Mouse (Mus musculus): ENCODE measurements at regions not wholly inside any gene's neighbourhood (a gene's known extent, or its start where the extent isn't known, plus 50 kb on each side); places are given as distances from the start of the nearest gene placed in this dataset.

- no peak for DNase-seq (ENCODE audit: low read depth, low spot score)
Observed at GRCm38 (mm10) chr7:133469106-133469505, 132.9 kb downstream of the Tex36 start.

GRCm38 (mm10) chr7:133468346-133468745 is 133.6 kb downstream of the Tex36 start:
- DNase-seq (ENCODE audit: low read depth, low spot score): no peak

- no peak for DNase-seq (ENCODE audit: low read depth, low spot score)
Observed at GRCm38 (mm10) chr7:133467579-133467978, 134.4 kb downstream of the Tex36 start.

- no peak for DNase-seq (ENCODE audit: low read depth, low spot score)
Observed at GRCm38 (mm10) chr7:133459306-133459705, 142.7 kb downstream of the Tex36 start.

DNA sequence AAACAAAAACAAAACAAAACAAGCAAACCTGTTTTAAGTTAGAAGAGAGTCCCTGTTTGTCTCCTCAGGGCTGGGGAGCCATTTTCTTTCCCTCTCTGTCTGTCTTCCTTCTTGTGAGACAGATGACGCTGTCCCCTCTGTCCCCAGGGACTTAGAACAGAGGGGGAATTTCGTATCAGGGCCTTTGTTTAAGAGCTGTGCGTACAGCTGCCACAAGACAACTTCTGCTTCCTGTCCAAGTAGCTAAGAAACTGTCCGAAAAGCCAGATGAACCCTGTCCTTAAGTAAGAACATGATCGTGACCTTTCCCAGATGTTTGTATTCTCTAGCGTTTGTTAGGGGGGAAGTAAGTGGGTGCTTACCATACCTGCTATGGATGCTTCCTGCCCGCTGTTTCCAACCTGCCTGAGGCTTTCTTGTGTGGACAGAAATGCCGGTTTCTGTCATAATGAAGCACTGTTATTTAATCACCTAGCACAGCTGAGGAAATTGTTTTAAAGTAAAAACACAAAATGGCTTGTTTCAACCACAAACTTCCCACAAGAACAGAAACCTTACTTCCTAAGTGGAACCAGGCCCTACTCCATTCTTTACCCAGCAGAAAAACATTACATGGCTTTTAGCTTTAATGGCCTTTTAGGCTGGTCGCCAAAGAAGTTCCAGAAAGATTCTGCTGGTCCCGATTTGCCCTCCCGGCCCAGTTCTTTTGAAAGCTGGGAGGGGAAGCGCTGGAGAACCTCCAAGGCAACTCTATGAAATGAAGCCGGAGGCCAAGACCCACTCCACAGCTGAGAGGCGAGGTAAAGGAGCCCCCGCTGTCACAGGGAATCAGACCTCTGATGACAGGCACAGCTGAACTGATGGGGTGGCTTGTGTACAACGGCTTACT is 144.3 kb downstream of the Tex36 start:
- DNase-seq (ENCODE audit: low read depth, low spot score): no peak

DNA sequence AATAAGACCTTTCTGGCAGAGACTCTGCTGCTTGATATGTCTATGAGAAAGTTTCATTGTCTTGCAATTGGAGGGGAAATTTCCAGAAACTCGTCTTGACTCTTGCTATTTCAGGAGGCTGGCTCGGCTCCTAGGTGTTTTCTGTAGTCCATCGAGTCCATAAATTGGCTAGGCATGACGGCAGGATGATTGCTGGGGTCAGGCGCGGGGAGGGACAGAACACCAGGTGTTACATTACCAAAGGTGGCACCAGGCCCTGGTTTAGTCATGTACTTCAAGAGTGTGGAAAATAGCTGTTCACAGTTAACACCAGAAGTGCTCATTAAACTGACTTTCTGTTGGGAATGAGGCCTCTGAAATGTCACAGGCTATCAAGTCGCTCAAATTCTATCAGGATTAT is 151.7 kb downstream of the Tex36 start:
- no peak for DNase-seq (ENCODE audit: low read depth, low spot score)

- DNase-seq (ENCODE audit: low read depth, low spot score): no peak
Observed at GRCm38 (mm10) chr7:133447079-133447478, 154.9 kb downstream of the Tex36 start.

GRCm38 (mm10) chr7:133441661-133442060 is 160.3 kb downstream of the Tex36 start:
- DNase-seq (ENCODE audit: low read depth, low spot score): peak; percentile 26

DNA sequence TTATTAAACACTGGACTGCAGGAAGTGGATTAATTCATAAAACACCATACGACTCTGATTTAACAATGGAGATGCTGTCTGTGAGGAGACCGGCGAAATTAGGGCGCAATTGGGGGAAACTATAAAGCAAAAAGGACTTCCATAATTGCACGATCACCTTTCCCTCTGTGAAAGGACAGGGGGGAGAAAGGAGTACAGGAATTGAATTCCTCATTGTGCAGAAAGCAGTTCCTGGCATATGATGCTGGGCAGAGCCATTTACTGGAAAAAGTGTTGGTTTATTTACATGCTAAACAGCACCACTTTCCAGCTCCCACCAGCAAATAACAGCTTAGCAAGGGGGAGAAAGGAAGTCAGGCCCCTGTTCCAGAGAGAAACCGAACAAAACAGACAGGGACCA is 160.8 kb downstream of the Tex36 start:
- DNase-seq (ENCODE audit: low read depth, low spot score): no peak

DNA sequence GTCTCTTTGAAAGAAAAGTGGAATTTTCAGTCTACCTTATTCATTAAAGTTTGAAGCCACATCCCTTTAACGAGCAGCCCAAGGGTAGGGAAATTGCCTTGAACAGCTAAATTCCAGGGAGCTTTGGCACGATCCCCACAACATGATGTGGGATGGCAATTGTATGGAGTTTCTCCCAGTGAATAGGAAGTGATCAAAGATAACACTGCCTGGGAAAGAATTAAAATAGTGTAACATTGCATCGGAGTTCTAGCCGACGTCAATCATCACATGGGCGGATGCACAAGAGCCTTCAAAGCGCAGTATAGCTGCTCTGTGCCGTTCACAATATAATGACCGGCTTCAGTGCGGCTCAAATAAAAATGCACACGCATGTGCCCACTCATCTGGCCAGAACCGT is 161.2 kb downstream of the Tex36 start:
- no peak for DNase-seq (ENCODE audit: low read depth, low spot score)

DNA sequence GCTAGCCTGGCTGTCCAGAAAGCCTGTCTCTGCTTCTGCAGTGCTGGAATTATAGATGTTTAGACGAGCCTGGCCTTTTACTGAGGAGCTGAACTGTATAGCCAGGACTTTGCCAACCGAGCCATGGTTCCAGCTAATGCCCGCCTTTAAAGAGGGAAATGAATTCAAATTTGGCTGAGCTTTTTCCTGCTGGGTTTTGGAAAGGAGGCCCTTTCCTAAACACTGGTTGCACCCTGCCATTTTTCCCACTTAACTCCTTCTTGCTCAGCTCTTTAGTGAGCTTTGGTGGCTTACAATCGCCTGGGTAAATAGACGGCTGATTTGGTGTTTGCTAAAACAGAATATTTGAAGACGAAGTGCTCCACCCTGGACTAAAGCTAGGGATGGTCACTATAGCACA is 161.9 kb downstream of the Tex36 start:
- DNase-seq (ENCODE audit: low read depth, low spot score): no peak

GRCm38 (mm10) chr7:133438631-133439030 is 163.3 kb downstream of the Tex36 start:
- DNase-seq (ENCODE audit: low read depth, low spot score): no peak

DNA sequence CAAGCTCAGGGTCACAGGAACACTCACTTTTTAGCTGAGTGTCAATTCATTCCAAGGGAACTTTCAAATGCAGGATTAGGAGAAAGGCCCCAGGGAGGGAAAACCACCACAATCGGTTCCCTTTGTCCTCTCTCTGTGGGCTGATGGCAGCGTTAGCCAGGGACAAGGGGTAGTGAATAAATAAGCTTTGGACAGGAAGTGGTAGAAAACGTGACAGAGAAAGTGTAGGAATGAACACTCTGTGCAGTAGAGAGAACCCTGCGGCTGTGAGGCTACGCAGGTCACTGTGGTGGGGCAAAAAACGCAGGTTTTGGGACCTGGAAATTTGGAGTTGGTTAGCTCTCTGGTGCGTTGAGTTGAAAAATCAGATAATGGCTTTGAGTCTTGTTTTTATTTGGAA is 164.1 kb downstream of the Tex36 start:
- no peak for DNase-seq (ENCODE audit: low read depth, low spot score)

DNA sequence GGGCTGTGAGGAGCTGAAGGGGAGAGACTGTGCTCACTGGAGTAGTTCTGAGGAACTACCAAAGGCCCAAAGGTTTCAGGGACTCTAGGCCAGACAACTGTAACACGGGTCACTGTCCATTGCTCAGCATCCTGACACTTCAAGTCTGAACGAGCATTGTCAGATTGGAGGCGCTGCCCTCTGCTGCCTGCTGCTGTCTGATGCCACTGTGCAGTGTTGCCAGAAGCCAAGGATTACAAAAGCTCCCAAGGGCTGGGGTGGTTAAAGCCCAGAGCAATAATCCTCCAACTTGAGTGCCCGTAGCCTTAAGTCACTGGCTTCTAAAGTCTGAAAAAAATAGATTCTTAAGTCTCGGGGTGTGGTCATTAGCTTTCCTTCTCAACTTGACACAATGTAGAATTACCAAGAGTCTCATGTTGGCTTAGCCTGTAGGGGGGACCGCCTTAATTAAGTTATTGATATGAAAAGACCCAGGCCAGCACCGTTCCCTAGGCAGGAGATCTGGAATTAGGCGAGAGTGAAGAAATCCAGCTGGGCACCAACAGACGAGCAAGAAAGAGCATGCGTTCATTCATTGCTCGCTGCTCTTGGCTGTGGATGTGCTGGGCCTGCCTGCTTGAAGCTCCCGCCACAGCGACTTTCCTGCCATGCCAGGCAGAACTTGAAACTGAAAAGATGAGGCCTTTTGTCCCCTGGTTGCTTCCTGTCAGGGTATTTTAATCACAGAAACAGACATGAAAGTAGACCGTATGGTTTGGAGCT is 166.2 kb downstream of the Tex36 start:
- DNase-seq (ENCODE audit: low read depth, low spot score): no peak

DNA sequence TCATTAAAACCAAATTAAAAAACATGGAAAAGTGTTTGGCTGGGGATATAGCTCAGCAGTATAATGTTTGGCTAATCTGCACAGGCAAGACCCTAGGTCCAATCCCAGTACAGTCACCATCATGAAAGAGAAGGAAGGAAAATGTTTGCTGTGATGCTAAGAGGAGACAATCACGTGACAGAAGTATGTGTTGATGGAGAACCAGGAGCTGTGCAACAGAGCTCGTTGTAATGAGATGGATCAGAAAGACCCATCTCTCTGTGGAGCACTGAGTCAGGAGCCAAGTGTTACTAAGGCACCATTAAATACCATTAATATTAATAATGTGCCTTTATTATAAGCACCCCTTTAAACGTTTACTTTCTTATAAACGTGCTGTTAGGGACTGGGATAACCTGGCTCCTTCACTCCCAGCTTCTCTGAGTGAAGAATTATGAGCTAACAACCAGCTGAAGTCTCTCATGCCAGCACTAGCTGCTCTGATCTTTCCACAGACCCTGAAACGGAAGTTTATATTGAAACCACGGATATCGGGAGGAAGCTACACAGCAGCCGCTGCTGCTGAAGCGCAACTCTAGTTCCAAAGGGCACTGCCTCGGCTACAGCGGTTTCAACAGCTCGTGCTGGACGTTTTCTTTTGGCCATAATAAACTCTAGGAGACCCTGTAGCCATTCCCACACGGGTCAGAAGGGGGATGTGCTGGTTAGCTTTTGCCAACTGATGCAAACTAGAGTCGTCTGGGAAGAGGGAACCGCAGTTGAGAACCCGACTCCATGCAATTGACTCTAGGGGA is 167.7 kb downstream of the Tex36 start:
- DNase-seq (ENCODE audit: low read depth, low spot score): no peak

- DNase-seq (ENCODE audit: low read depth, low spot score): no peak
Observed at GRCm38 (mm10) chr7:133432343-133432742, 169.6 kb downstream of the Tex36 start.

DNA sequence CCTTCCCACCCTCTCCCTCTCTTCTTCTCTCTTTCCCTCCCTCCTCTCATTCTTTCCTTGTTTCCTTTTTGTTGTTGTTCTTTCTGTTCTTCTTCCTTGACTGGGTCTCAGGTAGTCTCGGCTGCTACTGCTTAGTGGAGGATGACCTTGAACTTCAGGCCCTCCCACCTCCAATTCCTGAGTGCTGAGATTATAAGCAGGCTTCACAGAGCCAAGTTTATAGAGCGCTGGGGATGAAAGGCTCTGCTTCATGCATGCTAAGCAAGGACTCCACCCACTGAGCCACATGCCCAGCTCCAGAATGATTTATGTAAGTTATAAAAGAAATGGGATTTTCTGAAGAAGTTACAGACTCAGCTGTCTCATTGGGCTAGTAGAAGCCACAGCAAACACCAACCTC is 199.9 kb downstream of the Tex36 start:
- DNase-seq (ENCODE audit: low read depth, low spot score): no peak

GRCm38 (mm10) chr7:133400691-133401090 is 201.3 kb downstream of the Tex36 start:
- DNase-seq (ENCODE audit: low read depth, low spot score): no peak

DNA sequence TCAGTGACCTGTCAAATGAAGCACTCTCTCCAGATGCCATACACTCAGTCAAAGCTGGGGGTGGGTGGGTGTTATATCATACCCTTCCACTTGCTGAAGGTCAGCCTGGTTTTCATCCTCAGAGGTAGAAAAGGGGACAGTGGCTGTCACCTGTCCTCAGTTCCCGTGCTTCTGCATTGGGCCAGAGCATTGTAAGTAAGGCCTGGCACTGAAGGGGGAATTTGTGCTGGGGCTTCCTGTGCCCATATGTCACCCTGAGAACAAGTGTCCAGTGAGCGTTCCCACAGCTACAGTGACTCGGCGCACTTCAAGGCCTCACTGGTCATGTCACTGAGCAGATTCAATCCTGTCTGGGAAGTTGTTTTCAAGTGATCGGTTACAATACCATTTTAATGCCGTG is 213.2 kb downstream of the Tex36 start:
- no peak for DNase-seq (ENCODE audit: low read depth, low spot score)

DNA sequence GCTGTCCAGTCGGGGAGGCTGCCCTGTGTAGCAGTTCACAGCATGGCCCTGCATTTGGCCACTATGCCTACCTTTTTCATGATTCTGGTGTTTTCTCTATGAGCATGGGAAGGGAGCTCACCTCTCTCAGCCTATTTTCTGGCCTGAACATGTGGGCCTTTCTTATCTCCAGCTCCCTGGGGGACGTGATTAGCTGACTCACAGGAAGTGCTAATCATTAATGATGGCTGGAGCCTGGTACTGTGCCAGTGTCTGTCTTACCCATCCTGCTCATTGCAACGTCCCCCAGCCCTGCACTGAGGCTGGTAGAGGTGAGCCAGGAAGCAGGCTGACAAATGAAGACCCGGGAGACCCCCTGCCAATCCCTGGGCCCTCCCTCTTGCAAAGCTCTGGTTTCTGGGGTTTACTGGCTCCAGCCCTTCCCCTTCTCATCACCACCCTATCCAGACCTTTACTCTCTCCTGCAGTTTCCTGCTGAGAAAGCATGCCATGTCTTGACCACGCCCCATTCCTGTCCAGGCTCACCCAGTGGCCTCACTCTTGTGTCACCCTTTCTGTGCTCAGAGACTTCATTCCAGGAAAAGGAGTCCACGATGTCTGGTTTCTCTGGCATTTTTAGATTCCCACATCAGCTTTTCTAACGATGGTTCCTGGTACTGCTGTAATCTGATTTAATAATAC is 219.8 kb downstream of the Tex36 start:
- no peak for DNase-seq (ENCODE audit: low read depth, low spot score)

- no peak for DNase-seq (ENCODE audit: low read depth, low spot score)
Observed at GRCm38 (mm10) chr7:133379373-133379772, 222.6 kb downstream of the Tex36 start.

DNA sequence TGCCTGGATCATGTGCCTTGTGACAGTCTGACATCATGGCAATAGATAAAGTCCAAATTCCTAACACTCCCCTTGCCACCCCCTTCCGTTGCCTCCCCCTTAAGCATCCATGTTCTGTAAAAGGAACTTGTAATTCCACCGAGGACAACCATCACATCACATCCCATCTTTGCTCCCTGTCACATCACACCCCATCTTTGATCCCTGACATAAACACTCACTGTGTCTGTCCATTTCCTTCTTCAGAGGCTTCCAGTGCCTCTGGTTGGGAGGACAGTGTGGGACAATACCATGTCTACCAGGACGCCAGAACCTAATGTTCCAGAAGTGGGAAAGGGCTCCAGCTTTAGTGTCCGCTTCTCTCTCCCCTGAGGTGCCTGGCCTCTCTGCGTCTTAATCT is 223.6 kb downstream of the Tex36 start:
- DNase-seq (ENCODE audit: low read depth, low spot score): no peak

Data from WW6 (cell line).